Mouse (Mus musculus) thymus, postnatal 14 days (tissue): Measurements from ENCODE around the gene Pcbp3.

Source experiments
- DNase-seq: peaks from one replicate; pipeline ENCODE4 v3.0.0; 2021

The Pcbp3 gene

DNA sequence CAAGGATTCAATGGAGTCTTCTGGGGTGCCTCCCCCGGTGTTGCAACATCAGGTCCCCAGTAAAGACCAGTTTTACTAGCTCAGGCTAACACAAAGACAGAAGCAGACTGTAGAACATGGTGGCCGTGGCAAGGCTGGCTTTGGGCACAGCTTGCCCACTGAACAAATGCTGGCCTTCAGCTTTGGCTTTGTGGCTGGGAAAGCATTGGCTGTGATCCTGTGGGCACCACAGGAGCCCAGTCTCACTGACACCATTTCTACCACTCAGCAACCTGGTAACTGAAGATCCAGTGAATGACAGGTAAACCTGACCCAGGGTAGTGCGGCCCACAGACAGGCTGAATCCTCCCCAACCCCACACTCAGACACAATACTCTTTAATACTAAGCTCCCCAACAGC, 167.6 kb downstream of the Pcbp3 start:
- DNase-seq: no peak

DNA sequence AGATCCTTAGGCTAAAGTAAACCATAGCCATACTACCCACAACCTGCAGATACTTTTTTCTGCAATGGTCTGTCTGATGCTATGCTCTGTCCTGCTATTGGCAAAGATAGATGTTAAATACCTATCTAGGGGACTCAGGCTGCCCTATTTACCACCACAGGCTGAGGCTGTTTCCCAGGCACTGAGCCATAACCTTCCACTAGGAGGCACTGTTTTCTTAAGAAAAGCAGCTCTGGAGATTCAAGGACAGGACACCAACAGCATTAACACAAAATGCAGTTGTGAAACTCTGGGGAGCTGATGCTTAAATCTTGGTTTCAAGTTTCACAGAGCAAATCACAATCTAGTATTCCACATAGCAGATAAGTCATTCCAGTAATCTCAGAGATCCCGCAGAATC, 170.2 kb downstream of the Pcbp3 start:
- peak; percentile 61 for DNase-seq

DNA sequence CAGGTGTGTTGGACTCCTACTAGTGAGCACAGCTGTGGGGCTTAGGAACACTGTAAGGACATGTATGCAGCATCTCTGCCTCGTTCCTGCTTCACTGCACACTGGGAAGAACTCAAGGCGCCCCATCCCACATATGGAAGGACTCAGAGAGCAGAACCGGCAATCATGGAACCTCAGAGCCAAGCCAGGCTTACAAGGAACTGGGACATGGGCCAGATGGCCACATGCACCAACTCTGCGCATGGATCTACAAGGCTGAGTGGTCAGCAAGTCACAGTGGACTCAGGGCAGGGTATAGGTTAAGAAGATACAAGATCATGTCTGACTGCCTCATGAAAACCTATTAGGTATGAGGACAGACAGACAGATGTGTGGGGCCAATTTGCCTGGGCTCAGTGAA, 171.8 kb downstream of the Pcbp3 start:
- no peak for DNase-seq

DNA sequence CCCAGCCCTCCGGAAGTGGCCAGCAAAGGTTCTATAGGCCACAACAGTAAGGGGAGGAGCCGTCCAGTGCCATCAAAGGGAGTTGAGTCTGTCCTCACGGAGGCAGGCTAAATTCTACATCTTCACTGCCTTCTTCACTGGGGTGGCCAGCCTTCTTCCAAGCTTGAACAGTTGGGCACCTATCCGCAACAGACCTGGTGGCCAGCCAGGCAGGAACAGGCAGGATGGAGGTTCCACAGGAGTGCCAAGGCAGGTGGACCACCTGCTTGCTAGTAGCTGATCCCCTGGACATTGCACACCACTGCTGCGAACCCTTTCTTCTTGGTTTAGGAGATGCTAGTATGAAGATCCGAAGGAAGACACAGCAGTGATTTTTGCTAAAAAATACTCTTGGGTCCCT, 176.4 kb downstream of the Pcbp3 start:
- no peak for DNase-seq

DNA sequence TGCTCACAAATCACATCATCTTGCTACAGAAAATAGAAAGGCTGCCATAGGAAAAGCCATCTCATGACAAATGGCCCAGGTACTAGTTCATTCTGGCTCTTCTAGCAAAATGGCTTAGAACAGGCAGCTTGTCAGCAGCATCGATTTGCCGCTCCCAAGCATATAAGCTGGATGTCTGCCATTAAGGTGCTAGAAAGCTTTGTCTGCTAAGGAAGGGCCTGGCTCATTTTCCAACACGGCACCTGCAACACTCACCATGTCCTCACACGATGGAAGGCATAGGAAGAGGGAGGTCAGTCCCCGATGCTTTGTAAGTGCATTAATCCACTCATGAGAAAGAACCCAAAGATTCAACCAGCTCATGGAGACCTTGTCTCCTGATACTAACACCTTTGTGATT, 182.5 kb downstream of the Pcbp3 start:
- DNase-seq: no peak

DNA sequence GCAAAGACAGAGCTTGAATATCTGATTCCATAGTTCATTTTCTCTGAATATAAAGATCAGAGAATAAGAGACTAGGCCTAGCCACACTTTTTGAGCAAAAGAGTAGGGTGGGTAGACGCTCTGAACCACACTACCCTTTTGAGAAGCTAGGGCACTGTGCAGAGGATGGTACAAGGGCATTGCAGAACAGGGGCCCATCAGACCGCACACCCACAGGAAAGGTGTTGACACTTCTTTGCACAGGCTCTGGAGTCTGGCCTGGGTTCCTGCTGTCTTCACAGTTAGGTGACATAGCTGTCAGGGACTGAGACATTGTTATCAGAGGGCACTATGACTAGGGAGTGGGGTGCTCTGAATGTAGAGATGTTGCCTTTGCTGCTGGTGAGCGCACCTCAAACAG, 190.1 kb downstream of the Pcbp3 start:
- no peak for DNase-seq

DNA sequence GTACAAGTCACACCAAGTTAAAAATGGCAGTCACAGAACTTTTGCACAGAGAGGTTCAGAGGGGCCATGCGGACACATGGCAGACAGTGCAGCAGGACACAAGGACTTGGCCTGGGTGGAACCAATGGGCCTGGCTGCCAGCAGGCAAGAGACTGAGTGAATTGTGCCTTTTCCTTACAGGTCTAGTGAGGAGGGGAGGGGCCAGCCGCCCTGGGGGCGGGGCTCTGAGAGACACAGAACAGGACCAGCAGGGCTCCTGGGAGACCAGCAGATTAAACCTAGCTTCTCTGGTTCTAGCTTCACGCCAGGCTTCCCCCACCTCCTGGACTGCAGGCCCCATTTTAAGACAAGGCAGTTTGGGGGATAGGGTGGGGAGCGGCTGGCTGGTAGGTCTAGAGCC, 190.6 kb downstream of the Pcbp3 start:
- DNase-seq: no peak

DNA sequence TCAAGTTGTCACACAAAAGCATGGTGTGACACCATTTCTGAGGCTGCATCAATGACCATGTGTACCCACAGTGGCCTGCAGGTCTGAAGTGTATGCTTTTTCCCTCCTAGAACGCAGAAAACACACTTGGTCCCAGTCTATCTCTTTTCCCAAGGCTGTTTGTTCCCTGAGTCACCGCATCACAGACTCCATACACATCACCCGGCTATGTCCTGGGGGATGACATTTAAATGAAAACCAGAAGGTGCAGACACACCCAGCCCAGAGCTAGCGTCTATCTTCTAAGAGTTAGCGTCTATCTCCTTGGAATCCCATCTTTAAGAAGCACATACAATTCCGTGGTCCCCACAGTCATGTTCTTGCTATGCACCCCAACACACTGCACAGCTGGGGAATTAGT, 192.1 kb downstream of the Pcbp3 start:
- no peak for DNase-seq

DNA sequence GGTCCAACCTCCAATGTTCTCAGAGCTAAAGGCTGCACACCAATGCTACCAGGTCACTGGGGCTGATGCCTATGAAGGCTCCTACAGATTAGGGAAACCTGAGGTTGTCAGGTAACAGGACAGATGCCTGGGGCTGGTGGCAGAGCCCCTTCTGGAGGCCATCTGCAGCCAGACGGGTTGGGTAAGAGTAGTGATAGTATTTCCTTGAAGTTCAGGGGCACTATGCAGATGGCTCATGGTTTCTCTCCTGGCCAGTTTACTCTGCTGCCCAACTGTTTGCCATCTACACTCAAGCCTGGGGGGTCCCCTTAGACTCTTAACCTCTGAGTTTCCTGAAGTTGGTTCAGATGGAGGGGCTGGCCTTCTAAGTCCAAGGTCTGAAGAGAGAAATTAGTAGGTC, 195.5 kb downstream of the Pcbp3 start:
- DNase-seq: no peak

DNA sequence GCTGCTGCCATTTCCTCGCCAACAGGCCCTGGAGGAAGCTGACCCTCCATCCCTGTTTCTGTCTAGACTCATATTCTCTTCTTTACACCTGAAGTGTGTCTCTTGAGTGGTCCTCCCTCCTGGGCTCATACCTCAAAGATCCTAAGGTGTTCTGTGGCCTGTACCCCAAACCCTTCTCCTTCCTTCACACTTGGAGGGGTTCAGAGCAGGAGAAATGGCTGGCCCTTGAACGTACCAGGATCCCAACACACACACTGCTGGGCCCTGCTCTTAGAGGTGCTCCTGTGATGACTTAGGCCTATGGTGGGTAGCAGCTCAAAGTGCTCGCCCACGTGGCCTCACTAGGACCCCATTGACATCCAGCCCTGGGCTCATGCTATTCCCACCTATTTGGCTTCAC, 196.8 kb downstream of the Pcbp3 start:
- DNase-seq: no peak

DNA sequence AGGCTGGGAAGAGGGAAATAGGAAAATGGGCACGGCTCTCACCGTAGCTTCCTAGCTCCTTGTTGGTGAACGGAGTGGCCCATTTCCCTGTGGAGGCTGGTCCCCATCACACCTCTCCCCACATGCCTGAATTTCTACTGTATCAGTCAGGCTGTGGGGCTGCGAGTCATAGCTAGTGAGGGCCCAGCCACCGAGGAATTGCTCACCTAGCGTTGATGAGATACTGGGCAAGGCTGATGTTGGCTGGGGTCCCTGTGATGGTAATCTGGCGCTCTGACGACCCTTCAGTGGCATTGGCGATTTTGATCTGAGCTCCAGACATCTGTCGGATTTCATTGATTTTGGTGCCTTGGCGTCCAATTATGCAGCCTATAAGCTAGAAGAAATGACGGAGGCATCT, 198.7 kb downstream of the Pcbp3 start:
- no peak for DNase-seq

DNA sequence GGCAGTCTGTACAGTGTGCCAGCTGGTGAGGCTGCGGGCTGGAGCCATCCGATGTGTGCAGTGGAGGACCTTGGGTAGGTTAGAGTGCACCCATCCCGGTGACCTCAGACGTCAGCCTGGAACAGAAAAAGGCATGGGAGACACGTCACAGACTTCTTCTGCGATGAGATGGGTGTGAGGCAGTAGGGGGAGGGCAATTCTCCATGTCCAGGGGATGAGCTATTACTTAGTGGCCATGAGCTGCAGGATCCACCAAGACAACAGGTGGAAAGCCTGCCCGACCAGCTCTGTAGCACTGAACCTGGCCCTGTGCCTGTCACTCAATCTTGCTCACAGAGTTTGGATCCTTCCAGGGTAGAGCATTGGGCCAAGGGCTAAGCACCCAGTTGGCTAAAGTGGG, 199.3 kb downstream of the Pcbp3 start:
- no peak for DNase-seq

DNA sequence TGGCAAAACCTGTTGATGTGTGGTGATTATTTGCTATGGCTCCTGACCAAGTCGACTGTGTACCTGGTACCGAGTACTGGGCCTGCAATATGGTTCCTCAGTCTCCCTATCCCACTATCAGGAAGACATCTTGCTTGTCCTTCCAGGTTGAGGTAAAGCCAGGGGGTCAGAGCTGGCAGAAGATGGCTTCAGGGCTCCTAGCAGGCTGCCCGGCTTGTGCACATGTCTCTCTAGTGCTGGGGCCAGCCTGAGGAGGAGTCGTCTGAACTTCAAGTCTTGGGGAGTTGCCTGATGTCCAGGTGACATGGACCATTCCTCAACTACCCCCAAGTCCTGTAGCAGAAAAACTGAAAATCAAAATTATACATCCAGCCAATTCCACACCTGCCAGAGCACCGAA, 201.8 kb downstream of the Pcbp3 start:
- DNase-seq: no peak

DNA sequence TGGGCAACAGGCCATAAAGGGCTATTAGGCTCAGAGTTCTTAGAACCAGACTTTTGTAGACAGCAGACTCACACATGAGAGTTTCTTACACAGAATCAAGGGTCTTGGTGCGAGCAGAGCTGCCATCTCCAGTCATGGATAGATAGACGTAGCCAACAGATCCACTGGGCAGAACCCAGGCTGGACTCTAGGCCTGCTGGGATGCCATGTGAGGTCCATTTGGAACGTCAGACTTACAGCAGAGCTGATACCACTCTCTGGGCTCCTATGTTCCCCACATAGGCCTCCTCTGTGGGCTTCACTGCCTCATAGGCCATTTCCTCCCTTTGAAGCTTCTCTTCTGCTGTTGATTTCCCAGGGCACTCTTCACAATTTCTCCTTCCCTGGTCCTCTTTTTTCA, 208.0 kb downstream of the Pcbp3 start:
- DNase-seq: no peak

DNA sequence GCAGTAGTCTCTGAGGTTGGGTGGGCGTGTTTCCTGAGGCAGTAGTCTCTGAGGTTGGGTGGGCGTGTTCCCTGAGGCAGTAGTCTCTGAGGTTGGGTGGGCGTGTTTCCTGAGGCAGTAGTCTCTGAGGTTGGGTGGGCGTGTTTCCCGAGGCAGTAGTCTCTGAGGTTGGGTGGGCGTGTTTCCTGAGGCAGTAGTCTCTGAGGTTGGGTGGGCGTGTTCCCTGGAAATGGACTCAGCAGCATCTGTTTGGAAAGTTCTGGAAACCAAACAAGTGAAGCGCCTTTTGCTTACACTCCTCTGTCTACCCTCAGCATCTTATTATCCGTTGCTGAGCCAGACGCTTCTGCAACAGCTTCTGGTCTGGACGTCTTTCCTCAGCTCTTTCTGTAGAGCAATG, 217.4 kb downstream of the Pcbp3 start:
- peak; percentile 26 for DNase-seq

DNA sequence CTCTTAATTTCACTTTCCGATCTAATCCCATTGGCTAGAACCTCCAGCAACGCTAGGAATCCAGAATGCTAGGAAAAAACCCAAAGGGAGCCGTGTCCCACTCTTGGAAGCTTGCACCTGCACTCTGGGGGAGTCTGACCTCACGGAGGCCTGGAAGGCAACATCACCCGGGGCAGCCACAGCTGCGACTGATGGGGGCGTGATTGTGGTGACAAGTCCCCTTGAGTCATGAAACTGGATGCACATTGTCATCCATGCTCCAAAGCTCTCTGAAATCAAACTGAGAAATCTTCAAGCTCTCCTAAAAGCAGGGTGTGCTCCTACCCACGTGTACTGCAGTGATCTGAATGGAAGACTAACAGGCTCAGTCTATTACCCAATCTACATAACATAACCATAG, 224.9 kb downstream of the Pcbp3 start:
- no peak for DNase-seq

DNA sequence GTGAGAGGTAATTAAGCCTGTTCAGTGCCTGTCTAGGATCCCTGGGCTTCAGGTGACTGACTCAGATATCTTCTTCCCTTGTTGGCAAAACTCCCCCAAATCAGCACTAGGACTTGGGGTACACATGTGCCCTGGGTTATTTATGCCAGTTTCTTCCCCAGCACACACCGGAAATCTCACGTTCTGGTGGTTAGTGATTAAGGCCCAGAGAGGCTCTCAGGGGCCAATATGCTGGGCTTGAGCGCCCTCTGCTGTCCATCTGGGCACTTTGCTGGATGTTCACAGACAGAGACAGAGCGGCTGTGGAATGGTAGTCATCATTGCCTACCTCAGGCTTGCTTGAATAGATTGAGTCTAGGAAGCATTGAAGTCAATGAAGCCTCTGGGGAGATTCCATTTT, 226.7 kb downstream of the Pcbp3 start:
- peak; percentile 74 for DNase-seq

DNA sequence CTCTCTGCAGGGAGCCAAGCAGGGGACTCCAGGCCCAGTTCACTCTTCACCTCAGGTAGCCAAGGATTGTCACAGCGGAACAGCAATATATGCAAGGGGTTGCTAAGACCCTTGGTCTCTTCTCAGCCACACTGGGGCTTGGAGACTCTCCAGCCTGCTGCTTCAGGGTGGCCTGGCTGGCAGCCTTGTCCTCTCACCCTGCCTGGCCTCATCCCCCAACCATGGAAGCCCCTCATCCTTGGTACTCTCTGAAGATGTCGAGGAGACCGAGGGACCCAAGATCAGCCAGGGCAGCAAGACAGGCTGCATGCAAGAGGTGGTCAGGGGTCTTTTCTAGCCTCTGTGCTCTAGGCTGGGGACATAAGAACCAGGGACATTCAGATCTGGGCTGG, 228.0 kb downstream of the Pcbp3 start:
- DNase-seq: no peak

DNA sequence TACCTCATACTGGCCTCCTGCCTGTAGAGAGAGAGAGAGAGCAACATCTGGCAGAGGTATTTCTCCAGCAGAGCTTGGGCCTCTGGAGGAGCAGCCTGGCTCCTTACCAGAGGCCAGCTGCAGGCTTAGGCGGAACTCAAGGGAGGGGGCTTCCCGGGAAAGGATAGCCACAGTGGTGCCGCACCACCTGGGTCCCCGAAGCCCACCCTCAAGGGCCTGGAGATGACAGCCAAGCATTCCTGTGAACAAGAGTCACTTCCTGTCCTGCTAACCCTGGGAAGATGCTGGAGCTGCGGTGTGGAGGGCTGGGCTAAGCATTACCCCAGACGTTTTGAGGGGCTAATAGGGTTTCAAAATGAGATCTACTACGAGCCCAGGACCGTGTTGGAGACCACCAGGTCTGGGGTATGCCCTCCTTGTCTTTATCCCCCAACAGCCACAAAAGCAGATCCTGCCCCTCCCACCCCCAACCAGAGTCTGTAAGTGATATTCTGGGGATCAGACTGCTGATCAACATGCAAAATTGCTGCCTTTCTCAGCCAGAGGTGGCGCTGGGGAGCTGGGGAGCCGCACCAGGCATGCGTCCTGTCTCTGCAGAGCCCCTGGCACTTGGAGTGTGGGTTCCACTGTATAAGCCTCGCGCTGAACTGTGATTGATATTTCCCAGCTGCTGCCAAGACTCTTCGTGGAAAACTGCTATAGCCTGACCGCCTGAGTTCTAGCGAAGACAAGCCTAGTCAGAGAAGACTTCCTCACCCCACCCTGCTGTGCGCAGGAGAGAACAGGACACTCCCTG, 228.6 kb downstream of the Pcbp3 start:
- peak; percentile 62 for DNase-seq

DNA sequence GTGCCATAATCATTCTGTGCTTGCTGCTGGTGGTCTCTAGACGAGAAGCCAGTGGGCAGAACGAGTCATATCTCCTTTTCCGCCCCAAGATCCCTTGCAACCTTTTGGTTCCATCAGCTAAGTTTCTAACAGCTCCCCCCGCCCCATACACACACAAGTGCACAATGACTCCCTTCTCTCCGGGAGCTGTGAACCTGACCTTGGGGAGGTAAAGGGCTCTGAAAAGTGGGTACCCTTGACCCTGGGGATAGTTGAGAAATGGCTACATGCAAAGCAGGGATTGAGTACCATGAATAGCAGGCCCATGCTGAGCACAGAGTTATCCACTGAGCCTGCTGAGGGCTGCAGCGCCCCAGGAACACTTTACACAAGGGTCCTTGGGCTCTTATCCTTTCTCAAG, 229.3 kb downstream of the Pcbp3 start:
- no peak for DNase-seq

DNA sequence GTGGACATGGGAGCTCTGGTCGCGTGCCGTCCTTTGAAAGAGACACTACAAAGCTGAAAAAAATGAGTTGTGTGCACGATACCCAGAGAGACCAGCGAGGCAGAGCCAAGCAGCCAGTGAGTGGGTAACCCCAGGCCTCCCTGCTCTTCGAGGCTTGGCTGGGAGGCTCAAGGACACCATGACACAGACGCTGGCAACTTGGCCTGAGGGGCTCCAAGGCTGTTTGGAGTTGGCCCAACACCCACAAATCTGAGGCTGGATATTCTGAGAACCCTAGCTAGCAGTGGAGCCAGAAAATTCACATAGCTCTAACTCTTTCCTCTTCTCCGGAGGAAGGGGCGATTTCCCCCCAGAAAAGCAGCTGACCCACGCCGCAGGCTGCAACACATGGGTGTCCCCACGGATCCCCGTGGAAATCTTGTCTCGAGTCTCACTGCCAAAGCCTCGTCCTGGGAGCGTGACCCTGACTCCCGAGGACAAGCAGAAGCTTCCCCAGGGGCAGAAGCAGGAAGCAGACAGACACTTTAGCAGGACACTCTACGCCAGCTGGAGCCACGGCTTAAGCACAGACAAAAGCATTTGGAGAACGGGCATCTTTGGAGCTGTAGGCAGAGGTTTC, 230.0 kb downstream of the Pcbp3 start:
- DNase-seq: no peak

DNA sequence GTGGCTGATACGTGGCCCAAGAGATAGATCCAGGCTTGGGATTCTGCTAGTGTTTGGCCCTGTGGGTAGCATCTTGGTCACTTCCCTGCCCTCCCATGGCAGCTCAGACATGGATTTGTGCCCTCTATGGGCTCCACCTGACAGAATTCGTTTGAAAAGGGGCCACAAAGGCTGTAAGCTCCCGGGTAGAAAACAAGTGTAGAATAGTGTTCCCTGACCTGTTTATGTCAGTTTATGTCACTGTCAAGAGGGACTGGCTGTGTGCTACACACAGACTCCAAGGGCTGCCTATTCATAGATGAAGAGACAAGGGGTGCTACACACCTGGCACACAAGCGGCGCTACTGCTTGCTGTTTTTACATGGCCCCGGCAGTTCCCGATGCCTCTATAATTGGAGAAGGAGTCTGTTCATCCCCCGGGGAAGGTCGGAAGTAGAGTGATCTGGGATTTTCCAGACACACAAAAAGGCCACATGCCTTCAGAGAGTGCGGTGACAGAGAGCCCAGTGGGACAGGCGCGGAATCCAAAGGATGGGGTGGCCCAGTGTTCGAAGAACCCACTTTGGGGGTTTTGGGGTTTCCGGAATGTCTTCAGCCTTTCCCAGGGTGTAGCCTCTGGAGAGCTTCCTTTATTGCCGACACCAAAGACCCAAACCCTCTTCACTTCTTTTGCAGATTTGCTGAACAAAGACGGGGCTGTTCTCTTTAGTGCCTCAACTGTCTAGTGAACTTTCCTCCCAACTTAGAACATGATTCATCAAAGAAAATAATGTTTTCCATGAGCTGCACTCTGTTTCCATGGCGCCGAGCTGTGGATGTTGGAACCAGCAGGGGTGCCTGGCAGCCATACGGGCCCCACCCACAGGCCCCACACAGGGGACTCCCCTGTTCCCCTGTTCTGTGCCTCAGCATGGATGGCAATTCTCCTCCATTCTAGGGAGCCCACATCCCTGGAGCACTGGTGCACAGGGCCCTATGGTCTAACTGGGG, 231.8 kb downstream of the Pcbp3 start:
- DNase-seq: no peak

DNA sequence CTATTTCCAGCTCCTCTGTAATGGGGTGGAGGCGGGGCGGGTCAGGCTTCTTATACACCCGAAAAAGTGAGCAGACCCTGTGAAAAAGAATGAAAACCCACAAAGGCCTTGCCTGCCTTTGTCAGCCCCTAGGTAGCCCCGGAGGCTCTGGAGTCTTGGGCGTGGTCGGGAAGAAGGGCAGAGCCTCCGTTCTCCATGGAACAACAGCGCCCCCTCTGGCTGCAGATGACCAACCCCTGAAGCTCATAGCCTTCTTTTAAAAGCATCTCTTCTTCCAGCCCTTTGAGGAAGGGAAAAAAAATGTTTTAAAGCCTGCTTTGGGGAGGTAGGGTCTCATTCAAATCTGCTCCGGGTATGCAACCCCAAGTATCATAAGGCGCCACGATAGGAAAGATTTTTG, 233.3 kb downstream of the Pcbp3 start:
- peak; percentile 52 for DNase-seq

DNA sequence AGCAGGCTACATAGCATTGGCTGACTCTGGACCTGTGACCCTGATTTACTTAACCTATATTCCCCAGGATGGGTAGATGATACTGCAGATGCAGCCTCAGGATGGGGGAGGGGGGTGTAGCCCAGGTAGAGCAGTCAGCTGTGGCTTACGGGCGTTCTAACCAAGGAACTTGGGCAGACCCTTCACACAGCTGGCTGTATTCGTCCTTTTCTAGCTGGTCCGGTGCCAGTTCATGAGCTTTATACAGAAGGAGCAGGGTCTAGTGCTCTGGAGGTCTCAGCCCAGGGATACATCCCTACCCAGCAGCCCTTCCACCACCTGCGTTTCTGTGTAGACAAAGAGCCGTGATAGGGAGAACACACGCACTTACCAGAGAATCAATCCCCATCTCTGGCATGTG, 234.4 kb downstream of the Pcbp3 start:
- no peak for DNase-seq
